Mouse (Mus musculus): ENCODE data around the gene Zfp512b.
A peak's percentile ranks its signal among the peaks of the same experiment; 100 is the strongest.

The Zfp512b gene

DNA sequence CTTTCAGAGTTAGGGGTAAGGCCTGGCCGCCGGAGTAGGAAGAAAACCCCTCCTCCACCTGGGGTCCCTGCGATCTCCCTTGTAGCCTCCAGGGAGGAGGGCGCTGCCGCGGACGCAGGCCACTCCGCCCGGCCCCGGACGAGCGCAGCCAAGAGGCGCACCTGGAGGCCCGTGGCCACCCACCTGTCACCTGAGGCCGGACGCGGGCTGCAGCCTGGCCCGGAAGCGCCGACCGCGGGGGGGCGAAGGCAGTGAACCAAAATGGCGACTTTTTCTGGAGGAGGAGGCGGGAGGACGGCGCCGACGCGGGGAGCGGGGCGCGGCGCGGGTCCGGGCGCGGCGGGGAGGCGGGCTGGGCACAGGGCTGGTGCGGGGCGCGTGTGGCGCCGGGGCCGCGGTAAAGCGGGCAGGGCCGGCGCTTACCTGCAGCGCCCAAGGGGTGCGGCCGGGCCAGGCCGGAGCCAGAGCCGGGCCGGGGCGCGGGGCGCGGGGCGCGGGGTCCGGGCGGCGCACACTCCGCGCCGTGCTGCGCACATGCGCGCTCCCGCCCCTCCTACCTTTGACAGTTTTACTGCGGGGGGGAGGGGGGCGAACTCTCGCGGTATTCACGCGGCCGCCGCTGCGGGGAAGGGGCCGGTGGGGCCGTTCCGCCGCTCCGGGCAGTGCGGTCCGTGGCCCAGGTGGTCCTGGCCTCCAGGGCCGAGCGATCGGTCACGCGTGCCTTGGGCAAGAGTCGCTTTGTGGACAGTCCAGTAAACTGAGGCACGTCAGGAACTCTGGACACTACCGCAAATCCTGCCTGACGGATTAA, at the start of gene Zfp512b:
Gene Zfp512b, minus strand, starts transcription at position 573 of the 811 bp plus-strand sequence.
- DNase-seq (ENCODE audit: low spot score) = peak; percentile 63

DNA sequence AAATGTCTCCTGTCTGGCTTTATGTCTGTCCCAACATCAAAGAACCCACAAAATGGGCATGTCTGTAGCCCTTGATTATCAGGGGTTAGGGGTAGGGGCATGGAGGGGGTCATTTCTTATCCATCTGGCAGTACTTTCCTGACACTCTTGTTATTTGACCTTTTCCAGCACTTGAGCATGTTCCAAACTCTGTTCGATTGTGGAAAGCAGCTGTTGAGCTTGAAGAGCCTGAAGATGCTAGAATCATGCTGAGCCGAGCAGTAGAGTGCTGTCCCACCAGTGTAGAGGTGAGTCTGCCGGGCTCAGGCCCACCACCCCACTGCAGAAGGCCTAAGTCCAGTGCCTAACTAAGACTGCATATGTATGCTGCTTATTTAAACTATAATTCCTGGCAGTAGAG, 43.3 kb upstream of the Zfp512b start:
- no peak for DNase-seq (ENCODE audit: low spot score)

DNA sequence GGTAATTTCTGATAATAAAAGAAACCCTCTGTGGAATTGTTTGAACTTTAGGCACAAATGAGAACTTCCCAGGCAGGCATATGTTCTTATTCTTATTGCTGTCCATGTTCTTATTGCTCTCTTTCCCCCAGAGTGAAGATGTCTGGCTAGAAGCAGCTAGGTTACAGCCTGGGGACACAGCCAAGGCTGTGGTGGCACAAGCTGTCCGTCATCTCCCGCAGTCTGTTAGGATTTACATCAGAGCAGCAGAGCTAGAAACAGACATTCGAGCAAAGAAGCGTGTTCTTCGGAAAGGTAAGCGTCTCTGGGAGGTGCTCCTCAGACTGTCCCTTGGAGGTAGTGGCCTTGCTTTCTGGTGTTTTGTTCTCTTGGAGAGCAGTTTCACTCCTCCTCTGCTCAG, 40.0 kb upstream of the Zfp512b start:
- DNase-seq (ENCODE audit: low spot score) = no peak

DNA sequence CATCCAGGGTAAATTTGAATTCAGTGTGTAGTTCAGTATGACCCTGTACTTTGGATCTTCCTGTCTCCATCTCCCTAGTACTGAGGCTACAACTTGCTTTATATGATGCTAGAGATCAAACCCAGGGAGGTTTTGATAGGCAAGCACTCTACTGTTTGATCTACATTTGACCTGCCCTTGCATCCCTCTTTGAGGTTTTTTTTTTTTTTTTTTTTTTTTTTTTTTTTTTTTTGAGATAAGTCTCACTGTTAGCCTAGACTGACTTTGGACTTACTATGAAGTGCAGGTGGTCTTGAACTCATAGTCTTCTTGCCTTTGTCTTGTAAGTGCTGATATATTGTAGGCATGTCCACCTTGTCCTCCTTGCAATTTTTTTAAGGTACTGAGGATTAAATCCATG, 35.9 kb upstream of the Zfp512b start:
- DNase-seq (ENCODE audit: low spot score) = no peak

DNA sequence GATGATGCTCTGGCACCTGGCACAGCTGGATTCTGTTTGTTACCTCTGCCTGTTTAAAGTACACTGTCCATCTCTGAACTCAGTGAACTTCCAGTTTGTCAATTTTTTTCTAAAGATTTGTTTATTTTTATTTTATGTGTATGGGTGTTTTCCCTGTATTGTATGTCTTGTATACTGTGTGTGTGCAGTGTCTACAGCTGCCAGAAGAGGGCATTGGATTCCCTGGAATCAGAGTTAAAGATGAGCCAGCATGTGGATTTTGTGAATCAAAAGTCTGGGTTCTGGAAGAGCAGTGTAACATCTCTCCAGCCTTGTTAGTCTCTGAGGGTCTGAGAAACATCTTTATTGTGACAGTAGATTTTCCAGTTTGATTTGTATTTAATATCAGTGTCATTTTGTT, 30.8 kb upstream of the Zfp512b start:
- peak; percentile 4 for DNase-seq (ENCODE audit: low spot score)

DNA sequence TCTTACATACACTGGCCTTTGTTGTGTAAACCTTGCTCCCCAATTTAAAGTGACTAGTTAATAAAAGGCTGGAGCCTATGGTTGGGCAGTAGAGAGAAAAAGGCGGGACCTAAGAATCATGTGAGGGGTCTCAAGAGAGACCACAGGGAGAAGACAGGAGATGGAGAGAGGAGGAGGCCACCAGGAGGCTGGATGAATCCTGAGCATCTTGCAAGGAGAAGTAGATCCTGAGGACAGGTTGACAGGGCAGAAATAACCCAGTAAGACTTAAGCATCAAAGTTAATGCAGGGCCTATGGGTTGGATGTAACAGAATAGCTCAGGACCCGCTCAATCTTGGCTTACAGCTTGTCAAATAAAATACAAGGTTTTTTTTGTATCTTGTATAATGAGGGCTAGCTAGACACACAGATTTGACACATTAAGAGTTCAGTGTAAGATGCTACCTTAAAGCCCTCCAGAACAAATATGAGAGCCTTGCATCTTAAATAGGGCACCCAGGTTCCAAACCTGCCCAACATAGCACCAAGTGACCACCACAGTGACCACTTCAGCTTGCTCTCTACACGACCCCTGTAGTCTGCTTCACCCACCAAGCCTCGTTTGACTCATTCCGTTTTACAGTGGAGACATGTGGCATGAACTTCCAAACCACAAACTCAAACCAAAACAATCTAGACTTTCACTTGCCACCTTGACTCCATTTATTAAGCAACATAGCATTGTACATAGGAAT, 26.3 kb upstream of the Zfp512b start:
- no peak for DNase-seq (ENCODE audit: low spot score)

DNA sequence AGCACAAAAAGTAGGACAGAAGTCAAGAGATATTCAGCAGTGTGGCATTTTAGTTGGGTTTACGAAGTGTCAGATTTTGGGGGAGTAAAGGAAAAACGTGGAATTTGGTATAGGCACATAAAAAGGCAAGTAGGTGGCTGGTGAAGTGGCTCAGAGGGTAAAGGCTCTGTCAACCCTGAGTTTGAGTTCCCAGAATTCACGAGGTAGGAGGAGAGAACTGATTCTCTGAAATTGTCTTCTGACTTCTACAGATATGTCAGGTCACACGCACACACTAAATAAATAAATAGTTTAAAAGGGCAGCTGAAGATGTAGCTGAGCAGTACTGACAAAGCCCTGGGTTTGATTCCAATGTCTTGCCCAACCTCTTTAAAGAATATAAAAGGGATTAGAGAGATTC, 9.8 kb upstream of the Zfp512b start:
- DNase-seq (ENCODE audit: low spot score) = no peak

DNA sequence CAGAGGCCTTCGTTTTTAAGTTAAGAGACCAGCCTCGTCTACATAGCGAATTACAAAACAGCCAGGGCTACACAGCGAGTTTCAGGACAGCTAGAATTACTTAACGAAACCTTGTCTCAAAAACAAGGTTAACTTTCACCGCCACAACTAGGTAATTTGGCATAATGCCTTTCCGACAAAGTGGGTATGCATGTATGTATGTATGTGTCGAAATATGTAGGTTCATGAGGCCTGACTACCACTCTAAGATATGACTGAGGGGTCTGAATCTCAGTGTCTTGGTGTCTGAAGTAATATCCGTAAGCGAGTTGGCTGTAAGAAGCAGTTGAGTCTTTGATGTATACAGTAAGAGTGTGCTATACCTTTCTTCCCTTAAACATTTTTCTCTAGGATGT, 9.1 kb upstream of the Zfp512b start:
- no peak for DNase-seq (ENCODE audit: low spot score)

DNA sequence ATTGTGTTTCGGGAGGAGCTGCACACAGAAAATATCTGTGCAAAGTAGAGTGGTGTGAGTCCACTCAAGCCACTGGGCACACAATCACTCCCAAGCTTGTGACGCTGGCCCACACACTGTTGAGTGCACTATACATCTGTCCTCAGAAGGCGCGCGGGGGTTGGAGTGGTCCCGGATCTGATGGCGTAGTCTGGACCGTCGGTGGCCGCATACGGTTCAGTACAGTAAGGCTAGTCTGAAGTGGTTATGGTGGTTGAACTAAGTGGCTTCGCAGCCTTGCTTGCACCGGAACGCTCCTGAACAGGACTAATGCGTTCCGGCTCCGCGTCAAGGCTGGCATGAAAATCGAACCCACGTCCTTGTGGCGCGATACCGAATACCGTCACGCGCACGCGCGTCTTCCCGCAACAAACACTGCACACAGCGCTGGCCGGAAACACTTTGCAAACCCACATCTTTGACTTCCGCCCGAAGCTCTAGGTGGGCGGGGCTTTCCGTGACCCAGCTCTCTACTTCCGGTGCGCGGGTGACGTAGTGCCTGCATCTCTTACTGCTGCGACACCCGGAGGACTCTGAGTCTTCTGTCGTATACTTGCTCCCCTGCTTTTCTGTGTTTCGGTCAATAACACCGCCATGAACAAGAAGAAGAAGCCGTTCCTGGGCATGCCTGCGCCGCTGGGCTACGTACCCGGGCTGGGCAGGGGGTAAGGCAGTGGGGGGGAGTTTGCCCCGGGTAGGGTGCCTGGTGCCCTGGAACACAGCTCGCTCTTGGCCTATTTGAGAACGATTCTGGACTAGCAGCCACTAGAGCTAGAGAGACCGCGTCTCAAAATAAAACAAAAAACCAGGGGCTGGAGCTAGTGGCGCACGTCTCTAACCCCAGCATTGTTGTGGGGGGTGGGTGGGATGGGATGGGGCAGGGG, 8.5 kb upstream of the Zfp512b start:
- peak; percentile 97 for DNase-seq (ENCODE audit: low spot score)

DNA sequence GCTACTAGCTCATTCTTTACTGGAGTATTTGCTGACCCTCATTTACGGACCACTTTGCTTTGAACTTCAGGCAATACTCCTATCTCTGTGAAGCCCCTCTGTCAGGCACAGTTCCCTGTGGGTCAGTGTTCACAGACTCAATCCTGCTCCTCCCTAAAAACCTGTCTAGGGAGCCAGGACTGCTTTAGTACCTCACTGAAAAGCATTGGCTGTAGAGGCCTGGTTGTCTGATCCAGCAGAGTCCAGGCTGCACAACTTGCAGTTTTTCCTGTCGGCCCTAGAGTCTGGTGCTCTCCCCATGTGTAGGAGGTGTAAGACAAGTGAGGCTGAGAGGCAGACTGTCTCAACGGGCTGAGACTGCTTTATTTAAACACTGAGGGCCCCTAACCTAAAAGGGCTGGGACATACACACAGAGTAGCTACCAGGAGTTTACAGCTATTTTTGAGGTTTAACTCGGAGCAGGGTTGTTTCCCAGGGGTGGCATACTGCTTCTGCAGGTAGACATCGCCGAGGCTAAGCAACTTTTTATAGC, 7.7 kb upstream of the Zfp512b start:
- DNase-seq (ENCODE audit: low spot score) = no peak

DNA sequence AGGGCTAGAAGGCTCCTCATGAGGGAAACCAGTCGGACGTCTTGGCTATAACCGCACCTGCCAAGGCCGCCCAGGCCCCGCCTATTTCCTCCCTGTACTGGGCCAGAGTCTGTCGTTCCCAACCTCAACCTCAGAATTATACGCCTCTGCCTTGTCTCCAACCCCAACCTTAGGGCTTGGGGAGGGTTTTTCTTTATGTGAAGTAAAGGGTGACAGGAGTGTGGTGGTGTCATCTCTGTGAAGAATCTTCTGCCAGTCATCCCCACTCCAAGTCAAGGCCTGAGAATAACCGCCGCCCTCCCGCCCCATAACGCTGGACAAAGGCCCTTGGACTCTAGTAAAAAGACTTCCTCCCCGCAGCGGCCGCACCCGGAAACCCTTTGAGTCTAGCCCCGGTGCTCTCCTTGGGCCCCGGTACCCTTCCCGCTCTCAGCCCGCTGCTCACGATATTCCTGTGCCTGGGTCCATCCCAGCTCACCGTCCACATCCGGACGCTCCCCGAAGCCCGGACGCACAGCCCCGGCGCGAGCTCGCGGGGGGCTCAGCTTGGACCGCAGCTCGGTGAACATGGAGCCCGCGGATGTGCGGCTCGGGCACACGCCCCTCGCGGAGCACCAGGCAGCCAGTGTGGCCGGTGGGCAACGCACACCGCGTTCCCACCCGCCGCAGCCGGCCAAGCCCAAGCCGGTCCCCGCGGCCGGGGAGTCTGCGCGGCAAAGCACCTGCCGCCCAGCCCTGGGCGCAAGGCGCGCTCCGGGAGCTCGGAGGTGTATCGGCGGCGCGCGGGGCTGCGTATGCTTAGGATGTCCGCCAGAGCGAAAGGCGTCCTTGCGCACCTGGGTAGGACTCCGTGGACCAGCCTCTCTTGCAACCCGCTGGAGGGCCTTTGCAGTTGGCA, 6.1 kb upstream of the Zfp512b start, which contains the start of gene Samd10:
Gene Samd10, minus strand, starts transcription at position 759 of the 898 bp plus-strand sequence.
- DNase-seq (ENCODE audit: low spot score) = peak; percentile 62

DNA sequence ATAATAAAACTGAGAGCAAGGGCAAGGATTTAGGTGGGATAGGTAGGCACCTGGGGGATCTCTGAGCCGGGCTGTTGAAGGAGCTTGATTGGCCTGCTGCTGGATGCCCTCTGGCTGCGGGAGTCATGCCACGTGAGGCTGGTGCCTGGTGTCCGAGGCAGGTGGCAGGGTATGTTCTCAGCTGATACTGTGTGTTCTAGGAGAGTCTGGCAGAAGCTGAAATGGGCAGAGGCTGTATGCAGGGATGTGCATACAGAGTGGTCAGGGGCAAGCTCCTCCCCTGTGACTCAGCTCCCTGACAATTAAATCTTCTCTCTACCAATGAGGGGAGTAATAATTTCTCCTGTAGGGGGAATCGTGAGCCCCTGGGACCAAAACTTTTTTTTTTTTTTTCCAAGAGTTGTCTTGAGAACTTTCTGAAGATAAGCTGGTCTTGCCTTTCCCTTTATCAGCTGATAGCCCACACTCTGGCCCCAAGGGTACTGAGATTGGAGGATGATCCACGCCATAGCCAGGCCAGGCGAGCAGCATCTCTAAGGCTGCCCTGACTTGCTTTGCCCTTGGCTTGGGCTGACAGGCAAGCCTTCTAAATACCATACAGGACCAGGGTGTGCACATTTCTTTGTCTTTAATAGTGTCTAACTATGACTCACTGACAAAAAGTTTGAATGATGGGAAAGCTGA, 4.9 kb upstream of the Zfp512b start:
- DNase-seq (ENCODE audit: low spot score) = no peak

DNA sequence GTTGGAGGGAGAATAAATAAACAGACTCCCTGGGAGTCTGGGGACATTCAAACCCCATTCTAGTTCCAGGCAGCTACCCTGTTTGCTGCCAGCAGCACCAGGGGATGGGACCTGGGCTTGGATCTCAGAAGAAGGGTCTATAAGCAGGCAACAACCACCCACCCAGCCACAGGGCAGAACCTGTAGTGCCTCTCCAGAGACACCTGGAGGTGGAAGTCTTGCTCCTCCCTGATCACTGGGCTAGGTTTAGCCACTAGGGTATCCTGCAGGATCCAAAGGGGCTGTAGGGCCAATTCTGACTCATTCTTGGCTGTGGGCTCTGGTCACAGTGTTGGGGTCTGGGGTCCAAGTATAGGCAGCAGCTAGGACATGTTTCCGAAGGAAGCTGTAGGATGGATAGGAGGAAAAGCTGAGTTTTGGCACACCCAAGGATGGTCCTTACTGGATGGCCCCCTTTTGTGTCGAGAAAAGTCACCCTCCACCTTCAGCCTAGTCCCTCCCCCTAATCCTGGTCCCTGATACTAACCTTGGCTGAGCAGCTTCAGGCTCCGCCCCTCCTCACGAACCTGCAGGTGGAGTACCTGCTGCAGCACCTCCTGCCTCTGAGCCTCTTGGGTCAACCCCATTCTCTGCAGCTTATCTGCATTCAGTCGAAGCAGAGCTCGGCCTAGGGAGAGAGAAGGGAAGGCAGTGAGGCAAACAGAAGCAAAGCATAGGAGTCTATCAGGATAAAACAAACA, 3.8 kb upstream of the Zfp512b start:
- DNase-seq (ENCODE audit: low spot score) = no peak

DNA sequence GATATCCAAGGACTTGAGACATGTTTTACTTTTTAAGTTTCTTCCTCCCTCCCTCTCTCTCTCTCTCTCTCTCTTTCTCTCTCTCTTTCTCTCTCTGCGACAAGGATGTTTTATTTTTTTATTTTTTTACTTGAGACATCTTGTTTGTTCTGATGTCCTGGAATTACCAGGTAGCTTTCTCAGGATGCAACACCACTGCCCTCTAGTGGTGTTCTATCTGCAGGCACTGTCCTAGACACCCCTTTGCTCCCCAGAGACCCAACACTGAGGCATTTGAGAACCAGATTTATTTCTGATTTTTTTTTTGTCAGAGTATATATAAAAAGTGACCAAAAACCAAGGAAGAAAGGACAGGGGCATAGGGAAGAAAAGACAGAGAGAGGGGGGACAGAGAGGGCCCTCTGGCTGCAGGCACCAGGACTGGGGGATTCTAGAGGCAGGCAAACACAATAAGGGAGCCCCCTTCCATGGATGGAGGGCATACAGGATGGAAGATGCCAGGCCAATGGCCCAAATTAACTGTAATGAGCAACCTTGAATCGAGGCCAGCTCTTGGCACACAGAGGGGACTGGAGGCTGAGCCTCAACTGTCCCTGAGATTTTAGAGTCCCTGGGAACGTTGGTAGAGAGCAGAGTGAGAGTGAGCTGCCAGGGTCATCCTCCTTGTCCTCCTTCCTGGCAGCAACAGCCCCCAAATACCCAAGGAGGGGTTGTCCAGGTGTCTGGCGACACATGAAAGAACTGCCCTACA, 2.5 kb upstream of the Zfp512b start:
- DNase-seq (ENCODE audit: low spot score) = peak; percentile 52

DNA sequence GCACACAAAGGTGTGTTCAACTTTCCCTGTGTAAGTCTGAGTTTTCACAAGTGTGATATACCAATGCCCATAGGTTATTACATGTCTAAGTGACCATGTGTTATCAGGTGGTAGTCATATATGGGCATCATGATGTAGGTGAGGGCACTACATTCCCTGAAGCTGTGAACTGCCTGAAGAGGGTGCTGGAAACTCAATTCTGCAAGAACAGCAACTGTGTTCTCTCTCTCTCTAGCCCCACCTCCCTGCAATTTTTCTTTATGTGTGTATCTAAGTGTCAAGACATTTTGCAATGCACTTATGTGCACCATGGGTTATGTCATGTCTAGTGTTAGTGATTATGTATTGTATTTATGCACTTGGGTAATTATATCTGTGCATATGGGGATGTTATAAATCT, 1.3 kb upstream of the Zfp512b start:
- no peak for DNase-seq (ENCODE audit: low spot score)

DNA sequence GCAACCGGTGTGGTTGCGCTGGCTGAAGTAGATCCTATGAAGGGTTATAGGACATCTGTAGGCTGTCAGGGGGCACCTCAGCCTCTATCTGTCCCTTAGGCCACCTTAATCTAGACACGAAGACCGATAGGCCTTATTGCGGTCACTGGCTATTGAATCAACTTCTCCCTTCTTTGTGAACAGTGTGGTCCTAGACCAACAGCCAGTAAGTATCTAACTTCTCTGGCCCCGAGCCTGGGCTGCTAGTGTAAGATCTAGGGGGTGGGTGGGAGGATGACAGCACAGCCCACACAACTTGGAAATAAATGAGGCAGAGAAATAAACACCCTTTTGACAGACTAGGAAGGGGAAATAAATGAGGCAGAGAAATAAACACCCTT, 429 bp upstream of the Zfp512b start:
- no peak for DNase-seq (ENCODE audit: low spot score)

DNA sequence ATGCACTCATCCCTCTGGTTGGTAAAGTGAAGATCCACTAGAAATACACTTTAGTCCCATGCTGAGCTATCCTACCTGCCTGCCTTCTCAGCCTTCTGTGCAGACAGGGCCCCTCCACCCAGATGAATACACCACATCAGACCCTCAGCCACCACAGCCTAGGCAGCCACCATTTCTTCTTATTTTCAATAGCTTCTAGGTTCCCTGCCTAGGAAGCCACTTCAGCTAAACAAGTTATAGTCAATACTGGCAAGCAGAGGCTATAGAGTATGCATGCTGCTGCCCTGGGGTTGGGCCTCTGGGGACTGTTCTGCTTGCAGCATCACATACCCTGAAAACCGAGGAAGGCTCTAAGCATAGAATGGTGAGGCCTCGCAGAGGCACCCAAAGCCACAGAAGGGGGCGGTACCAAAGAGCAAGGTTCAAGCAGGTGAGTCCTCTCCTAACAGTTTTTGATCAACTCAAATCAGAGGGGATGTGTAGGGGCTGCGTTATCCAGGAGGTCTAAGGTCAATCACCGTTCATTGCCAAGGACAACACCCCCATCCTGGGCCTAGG, 996 bp downstream of the Zfp512b start, which contains the start of gene Prpf6:
Gene Prpf6, plus strand, starts transcription at position 341 of the 558 bp plus-strand sequence.
- peak; percentile 43 for DNase-seq (ENCODE audit: low spot score)

DNA sequence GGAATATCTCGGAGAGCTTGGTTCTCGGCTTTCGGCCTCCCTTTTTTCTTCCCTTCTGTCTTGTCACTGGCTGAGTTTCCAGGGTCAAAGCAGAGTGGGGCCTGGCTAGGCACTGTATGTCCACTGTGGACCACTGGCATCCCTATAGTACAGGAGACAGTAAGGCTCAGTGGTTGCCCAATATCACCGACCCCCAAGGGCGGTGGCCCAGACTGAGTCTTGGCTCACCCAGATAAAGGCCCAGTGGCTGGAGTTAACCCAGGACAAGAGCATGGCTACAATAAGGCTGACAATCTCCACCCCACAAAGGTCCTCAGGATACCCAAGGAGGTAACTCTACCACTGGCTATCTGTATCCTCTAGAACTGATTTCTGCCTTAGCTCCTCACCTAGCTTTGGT, 2.1 kb downstream of the Zfp512b start:
- no peak for DNase-seq (ENCODE audit: low spot score)

DNA sequence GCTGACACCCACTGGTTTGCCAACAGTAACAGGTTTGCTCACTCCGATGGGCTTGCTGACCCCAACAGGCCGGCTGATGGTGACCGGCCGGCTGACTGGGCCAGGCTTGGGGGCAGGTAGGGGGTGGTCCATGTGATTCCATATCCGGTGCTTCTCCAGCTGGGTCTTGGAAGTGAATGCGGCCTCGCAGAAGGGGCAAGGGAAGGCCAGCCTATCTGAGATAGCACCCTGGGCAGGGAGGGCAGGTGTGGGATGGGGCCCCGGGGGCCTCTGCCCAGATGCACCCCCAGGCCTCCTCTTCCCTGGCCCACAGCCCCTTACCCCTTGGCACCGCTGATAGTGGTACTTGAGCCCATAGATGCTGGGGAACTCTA, 2.9 kb downstream of the Zfp512b start:
- DNase-seq (ENCODE audit: low spot score) = no peak
